Mouse (Mus musculus) CH12.LX (cell line): ENCODE measurements at regions not wholly inside any gene's neighbourhood (a gene's known extent, or its start where the extent isn't known, plus 50 kb on each side); places are given as distances from the start of the nearest gene placed in this dataset.

Experiments
- DNase-seq: peaks from one replicate; pipeline ENCODE4 v3.0.0-alpha.2; 2013; ENCODE audit errors: extremely low read depth
- H3K27ac ChIP-seq: 2 replicates; pipeline ENCODE4 v1.5.1; 2012; ENCODE audit warnings: low read depth, mild to moderate bottlenecking, control low read depth, moderate library complexity; ENCODE audit not compliant: insufficient read depth
- H3K27me3 ChIP-seq: replicated peaks from 2 replicates; pipeline ENCODE3; 2012; ENCODE audit warnings: inconsistent platforms
- H3K36me3 ChIP-seq, 2 experiments: replicated peaks in 1 of 2; 2 replicates each; pipeline versions ENCODE3 to v1.6.1; 2012; ENCODE audit warnings: inconsistent platforms in 1 of 2, low read length in 1 of 2, mild to moderate bottlenecking in 1 of 2, mixed read lengths in 1 of 2, moderate library complexity in 1 of 2; ENCODE audit not compliant: control insufficient read depth in 1 of 2, insufficient read depth in 1 of 2
- H3K4me1 ChIP-seq, 2 experiments: 2 replicates each; pipeline ENCODE4 v1.6.1; 2012; ENCODE audit warnings: inconsistent platforms in 1 of 2, moderate library complexity in 1 of 2; ENCODE audit not compliant: insufficient read depth in 2 of 2, control insufficient read depth in 1 of 2
- H3K4me2 ChIP-seq: 2 replicates; pipeline ENCODE4 v1.6.1; 2012; ENCODE audit warnings: low read depth, mild to moderate bottlenecking, control low read depth; ENCODE audit not compliant: poor library complexity, insufficient read depth, severe bottlenecking
- H3K4me3 ChIP-seq, 3 experiments: fragments of 150-350 bp in 1 of 3; sonication (generic) in 1 of 3; replicated peaks in 1 of 3; 2 replicates each; pipeline versions ENCODE3 to v1.5.1; 2011 to 2012; ENCODE audit warnings: low read depth in 2 of 3, low read length in 2 of 3, mild to moderate bottlenecking in 2 of 3, moderate library complexity in 2 of 3, control low read depth in 1 of 3, improper control_type of control experiment in 1 of 3, inconsistent platforms in 1 of 3, mixed read lengths in 1 of 3; ENCODE audit not compliant: poor library complexity in 1 of 3
- H3K79me2 ChIP-seq: replicated peaks from 2 replicates; pipeline ENCODE4 v1.6.1; 2012; ENCODE audit warnings: mild to moderate bottlenecking, moderate library complexity; ENCODE audit not compliant: control insufficient read depth, poor library complexity, insufficient read depth, severe bottlenecking; ENCODE audit errors: extremely low read depth
- H3K9ac ChIP-seq: 2 replicates; pipeline ENCODE4 v1.6.1; 2012; ENCODE audit warnings: low read depth, mild to moderate bottlenecking, control low read depth, moderate library complexity; ENCODE audit not compliant: insufficient read depth
- H3K9me3 ChIP-seq: replicated peaks from 2 replicates; pipeline ENCODE3; 2012; ENCODE audit warnings: low read length, inconsistent platforms, mixed read lengths
- CHD2 ChIP-seq: IDR thresholded peaks from 2 replicates; pipeline ENCODE4 v1.6.1; 2011; ENCODE audit warnings: low read length, improper control_type of control experiment
- EP300 ChIP-seq: IDR thresholded peaks from 2 replicates; pipeline ENCODE4 v1.6.1; 2011; ENCODE audit warnings: low read length, improper control_type of control experiment
- HCFC1 ChIP-seq: IDR thresholded peaks from 2 replicates; pipeline ENCODE4 v1.6.1; 2012; ENCODE audit warnings: low read depth, mild to moderate bottlenecking, inconsistent platforms, low read length, improper control_type of control experiment
- JUND ChIP-seq: conservative IDR thresholded peaks from 2 replicates; pipeline ENCODE4 v1.6.1; 2011; ENCODE audit warnings: low read depth, low read length, improper control_type of control experiment
- MAFK ChIP-seq: IDR thresholded peaks from 2 replicates; pipeline ENCODE4 v1.6.1; 2011; ENCODE audit warnings: low read length, improper control_type of control experiment; ENCODE audit not compliant: insufficient replicate concordance
- MXI1 ChIP-seq: IDR thresholded peaks from 2 replicates; pipeline ENCODE4 v1.6.1; 2011; ENCODE audit warnings: mild to moderate bottlenecking, low read depth, low read length, improper control_type of control experiment
- NELFE ChIP-seq: IDR thresholded peaks from 2 replicates; pipeline ENCODE4 v1.6.1; 2011; ENCODE audit warnings: low read depth, low read length, improper control_type of control experiment
- POLR2A ChIP-seq: IDR thresholded peaks from 2 replicates; pipeline ENCODE4 v1.6.1; 2011; ENCODE audit warnings: low read depth, mild to moderate bottlenecking, improper control_type of control experiment, low read length
- RCOR1 ChIP-seq: conservative IDR thresholded peaks from 2 replicates; pipeline ENCODE4 v1.6.1; 2012; ENCODE audit warnings: low read depth, mild to moderate bottlenecking, inconsistent platforms, low read length, improper control_type of control experiment
- SIN3A ChIP-seq: IDR thresholded peaks from 2 replicates; pipeline ENCODE4 v1.6.1; 2012; ENCODE audit warnings: low read length, improper control_type of control experiment, inconsistent platforms
- TCF12 ChIP-seq: IDR thresholded peaks from 2 replicates; pipeline ENCODE4 v1.6.1; 2014; ENCODE audit warnings: low read depth, mild to moderate bottlenecking, inconsistent platforms, low read length, improper control_type of control experiment
- UBTF ChIP-seq: IDR thresholded peaks from 2 replicates; pipeline ENCODE4 v1.6.1; 2012; ENCODE audit warnings: low read depth, mild to moderate bottlenecking, inconsistent platforms, low read length, improper control_type of control experiment, moderate library complexity
- ZNF384 ChIP-seq: IDR thresholded peaks from 2 replicates; pipeline ENCODE4 v1.6.1; 2012; ENCODE audit warnings: low read depth, low read length, improper control_type of control experiment, inconsistent platforms
- dilution Hi-C: fragments of 300-500 bp; cut with MboI; formaldehyde crosslinking; loops from 2 replicates; pipeline ENCODE4 v1.14.3; 2020; ENCODE audit warnings: low sequenced_read_pairs; ENCODE audit not compliant: extremely low pct_unique_long_range_greater_than_20kb, extremely low pct_ligation_motif_present
- in situ Hi-C: fragments of 300-500 bp; cut with MboI; formaldehyde crosslinking; loops from 3 replicates; pipeline ENCODE4 v1.14.3; 2019; ENCODE audit warnings: low sequenced_read_pairs, low pct_ligation_motif_present, low pct_unique_long_range_greater_than_20kb, mixed read lengths

DNA sequence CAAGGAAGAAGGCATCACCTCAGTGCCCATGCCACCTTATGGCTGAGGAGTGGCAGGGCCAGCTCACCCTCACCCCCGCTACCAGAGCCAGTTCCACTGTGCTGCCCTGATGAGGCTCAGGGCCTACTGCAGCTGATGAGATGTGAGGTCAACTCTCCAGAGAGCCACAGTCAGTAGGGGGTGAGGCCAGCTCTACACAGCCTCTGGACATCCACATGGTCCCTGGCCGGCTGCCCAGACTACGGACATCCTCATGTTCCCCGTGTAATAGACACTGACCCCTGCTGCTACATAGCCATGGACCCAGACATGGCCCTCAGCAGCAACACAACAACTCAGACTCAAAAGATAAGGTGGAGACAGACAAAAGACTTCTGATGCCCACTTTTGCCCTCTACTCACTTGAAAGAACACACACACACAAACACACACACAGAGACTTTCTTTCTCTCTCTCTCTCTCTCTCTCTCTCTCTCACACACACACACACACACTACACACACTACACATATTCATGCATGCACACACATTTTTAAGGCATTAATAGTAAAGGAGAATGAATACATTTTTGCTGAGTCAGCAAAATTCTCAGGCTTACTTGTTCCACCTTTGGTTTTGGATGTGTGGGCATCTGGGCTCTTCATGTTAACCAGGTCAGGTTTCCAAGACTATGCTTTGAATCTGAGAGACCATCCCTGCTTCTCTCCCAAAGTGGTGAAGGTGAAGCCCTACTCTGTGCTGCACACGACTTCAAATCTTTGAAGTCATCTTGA, 604.4 kb upstream of the Nrp1 start:
- Histone ChIP-seq H3K9ac (no peak overlapping the region), H3K4me1 (peaks cover 0 to 3% of the 10 kb centered on the region in 2 experiments; a peak in 1 of 4 replicates), H3K79me2 (no peaks in the 10 kb centered on the region), H3K9me3 (no peaks in the 10 kb centered on the region), H3K36me3 (no peaks in the 10 kb centered on the region), H3K4me2 (no peak overlapping the region), H3K27me3 (no peaks in the 10 kb centered on the region), H3K27ac (no peak overlapping the region), H3K4me3 (no peak overlapping the region)
- in situ Hi-C loops (no loop called here), dilution Hi-C loops (no loop called here)
- TF ChIP-seq ZNF384 (no peak), NELFE (no peak), MAFK (peak; percentile 100)
- no peak for DNase-seq

DNA sequence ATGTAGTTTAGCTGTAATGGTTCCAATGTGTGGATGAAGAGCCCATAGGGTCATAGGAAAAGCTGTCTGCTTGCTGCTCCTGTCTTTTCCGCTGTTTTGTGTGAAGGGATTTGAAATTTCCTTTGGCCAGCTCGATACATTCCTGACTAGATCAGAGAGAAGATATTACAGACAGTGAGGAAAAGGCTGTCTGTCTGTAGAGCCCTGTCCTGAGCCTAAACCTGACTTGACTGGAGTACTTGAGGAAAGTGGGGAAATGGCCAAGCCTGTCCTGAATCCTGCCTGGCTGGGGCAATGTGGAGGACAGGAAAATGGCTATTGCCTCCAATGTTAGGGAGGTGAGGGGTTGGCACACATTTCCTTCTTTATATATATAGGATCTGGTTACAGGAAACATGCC, 601.0 kb upstream of the Nrp1 start:
- H3K4me3 ChIP-seq, result no peak overlapping the region
- H3K79me2 ChIP-seq, result no peaks in the 10 kb centered on the region
- DNase-seq, result no peak
- TF ChIP-seq SIN3A, result no peak
- TF ChIP-seq UBTF, result no peak
- TF ChIP-seq JUND, result no peak
- TF ChIP-seq POLR2A, result no peak
- no peak for TF ChIP-seq RCOR1
- TF ChIP-seq MAFK, result no peak
- TF ChIP-seq NELFE, result no peak
- no peak for TF ChIP-seq EP300
- TF ChIP-seq MXI1, result no peak
- no peak for TF ChIP-seq HCFC1
- TF ChIP-seq TCF12, result no peak
- TF ChIP-seq, all 38 proteins: peak for 0
- Histone ChIP-seq H3K27me3 (no peaks in the 10 kb centered on the region), H3K9ac (no peak overlapping the region), H3K4me2 (no peak overlapping the region), H3K27ac (no peak overlapping the region), H3K9me3 (no peaks in the 10 kb centered on the region), H3K36me3 (no peaks in the 10 kb centered on the region), H3K4me1 (peaks cover 0 to 3% of the 10 kb centered on the region in 2 experiments; a peak in 1 of 4 replicates)
- in situ Hi-C loops, result no loop called here
- dilution Hi-C loops, result no loop called here

DNA sequence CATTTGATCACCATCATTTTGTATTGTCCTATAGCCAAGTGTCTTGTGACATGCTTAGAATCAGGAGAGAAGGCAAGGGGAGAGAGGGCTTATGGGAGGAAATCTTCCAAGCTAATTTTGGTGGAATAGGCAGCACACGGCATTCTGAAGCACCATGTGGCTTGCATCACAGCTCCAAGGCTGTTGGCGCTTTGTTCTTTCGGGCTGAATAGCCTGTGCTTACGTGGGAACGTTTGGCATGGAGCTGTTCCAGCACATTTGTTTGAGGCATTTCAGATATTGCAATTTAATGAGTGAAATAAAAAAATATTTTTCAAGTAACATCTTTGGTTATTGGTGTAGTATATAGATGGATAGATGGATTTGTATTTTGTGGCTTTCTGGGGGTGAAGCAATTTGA, 598.5 kb upstream of the Nrp1 start:
- no peak overlapping the region for H3K4me2 ChIP-seq
- H3K36me3 ChIP-seq, result no peaks in the 10 kb centered on the region
- no peaks in the 10 kb centered on the region for H3K27me3 ChIP-seq
- H3K9ac ChIP-seq, result no peak overlapping the region
- no peaks in the 10 kb centered on the region for H3K9me3 ChIP-seq
- H3K79me2 ChIP-seq, result no peaks in the 10 kb centered on the region
- in situ Hi-C loops, result no loop called here
- H3K4me3 ChIP-seq, result no peak overlapping the region
- DNase-seq, result no peak
- dilution Hi-C loops, result no loop called here
- H3K4me1 ChIP-seq, result peaks cover 0 to 3% of the 10 kb centered on the region in 2 experiments; a peak in 1 of 4 replicates
- H3K27ac ChIP-seq, result no peak overlapping the region
- no peak for TF ChIP-seq CHD2
